Comparison of ENCODE assay signal across 9 mouse cellular contexts in the genomic region with DNA sequence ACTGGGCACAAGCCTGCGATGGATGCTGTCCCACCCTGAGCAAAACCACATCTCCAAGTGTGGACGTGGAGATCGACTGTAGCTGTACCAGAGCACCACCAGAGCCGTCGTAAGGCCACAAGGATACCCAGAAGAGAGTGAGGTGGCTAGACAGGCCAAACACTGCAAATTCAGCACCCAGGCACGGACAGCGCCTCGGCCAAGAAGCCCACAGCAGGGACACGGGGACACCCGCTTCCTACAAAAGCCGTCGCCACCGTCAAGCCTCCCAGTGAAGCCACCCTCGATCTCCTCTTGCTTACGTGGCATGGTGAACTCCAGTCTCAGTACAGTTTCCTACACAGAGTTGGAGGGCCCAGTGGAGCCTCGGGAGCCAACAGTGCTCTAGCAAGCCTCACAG. TPM values are rescaled to one million over a fixed set of nuclear protein-coding genes. Genes with fewer than 3 reads are reported as not detected.
DNase-seq lines count a peak whose midpoint lies in the region; ATAC-seq and TF ChIP-seq lines count a peak whose summit lies in the region.
"Had no signal": no experiment of that assay in that cellular context is flagged by ENCODE, and none has a peak within 500 bp of the region (broad histone marks: within the 10 kb centered on the region; RNA-seq: fewer than 3 reads in every experiment).

No protein-coding gene starts in this region.

- 1% methylated on average over 16 of the region's 16 CpGs for WGBS in midbrain, embryonic 10.5 days
- 2% methylated on average over 16 of the region's 16 CpGs for whole genome bisulfite sequencing in midbrain, embryonic 14.5 days
- WGBS in stomach, postnatal 0 days: 2% methylated on average over 16 of the region's 16 CpGs

- no peak for TF ChIP-seq EP300 in stomach, postnatal 0 days (optimal IDR thresholded peaks at IDR 0.05)

- no peak for TF ChIP-seq CTCF in stomach, postnatal 0 days (IDR thresholded peaks at IDR 0.05; ENCODE audit: low read depth)

- H3K9ac ChIP-seq in midbrain, embryonic 14.5 days (replicated peaks; ENCODE audit: low read length): no peak overlapping the region
- H3K9ac ChIP-seq in stomach, postnatal 0 days (ENCODE audit: low read length): no peak overlapping the region
- H3K9ac ChIP-seq: liver, embryonic 15.5 days had no signal

- peak; percentile 37 to 77 for DNase-seq in adrenal gland, adult (ENCODE audit: inconsistent age in 2 of 2, low spot score in 1 of 2)
- DNase-seq in adrenal gland, adult 8-10 months: no peak
- peak; percentile 54 for DNase-seq in midbrain, embryonic 10.5 days (ENCODE audit: low spot score)
- no peak for DNase-seq in midbrain, embryonic 14.5 days
- DNase-seq in forelimb bud, embryonic 11.5 days (ENCODE audit: low read depth, low spot score): peak; percentile 73
- peak; percentile 69 for DNase-seq in stomach, postnatal 0 days (ENCODE audit: low spot score)
- no peak for DNase-seq in cerebellum, adult 18-20 months
- no peak for DNase-seq in frontal cortex, postnatal 36 days (ENCODE audit: low spot score in 2 of 2)

- H3K36me3 ChIP-seq in midbrain, embryonic 10.5 days: peaks cover 10% of the 10 kb centered on the region
- H3K36me3 ChIP-seq in midbrain, embryonic 14.5 days (ENCODE audit: control insufficient read depth, insufficient read depth, low read length): peaks cover 10% of the 10 kb centered on the region; the same call in 1 of the 2 replicates
- no peaks in the 10 kb centered on the region for H3K36me3 ChIP-seq in stomach, postnatal 0 days (ENCODE audit: control insufficient read depth, insufficient read depth, low read length)

- no peak overlapping the region for H3K27ac ChIP-seq in midbrain, embryonic 10.5 days (replicated peaks)
- H3K27ac ChIP-seq in midbrain, embryonic 14.5 days (replicated peaks; ENCODE audit: low read depth, low read length): no peak overlapping the region
- H3K27ac ChIP-seq in stomach, postnatal 0 days (replicated peaks): no peak overlapping the region
- H3K27ac ChIP-seq: liver, embryonic 15.5 days had no signal

- no peak overlapping the region for H3K4me3 ChIP-seq in midbrain, embryonic 10.5 days
- H3K4me3 ChIP-seq in midbrain, embryonic 14.5 days (replicated peaks; ENCODE audit: low read depth, low read length): no peak overlapping the region
- no peak overlapping the region for H3K4me3 ChIP-seq in stomach, postnatal 0 days (ENCODE audit: low read depth, low read length)
- H3K4me3 ChIP-seq: liver, embryonic 15.5 days had no signal

- H3K4me2 ChIP-seq in midbrain, embryonic 14.5 days (ENCODE audit: low read length): no peak overlapping the region
- no peak overlapping the region for H3K4me2 ChIP-seq in stomach, postnatal 0 days (replicated peaks; ENCODE audit: low read depth)
- H3K4me2 ChIP-seq: liver, embryonic 15.5 days had no signal

- no peak for ATAC-seq in midbrain, embryonic 14.5 days (ENCODE audit: low FRiP score, low TSS enrichment)
- ATAC-seq in stomach, postnatal 0 days (ENCODE audit: low FRiP score, low TSS enrichment): no peak

- H3K4me1 ChIP-seq in midbrain, embryonic 10.5 days: peaks cover 43% of the 10 kb centered on the region
- H3K4me1 ChIP-seq in midbrain, embryonic 14.5 days (ENCODE audit: control insufficient read depth, insufficient read depth, low read length): peaks cover 12% of the 10 kb centered on the region
- H3K4me1 ChIP-seq in stomach, postnatal 0 days (replicated peaks; ENCODE audit: control insufficient read depth, insufficient read depth): no peaks in the 10 kb centered on the region

- peaks cover 87% of the 10 kb centered on the region for H3K27me3 ChIP-seq in midbrain, embryonic 10.5 days (ENCODE audit: low read depth, poor library complexity, severe bottlenecking)
- peaks cover 83% of the 10 kb centered on the region for H3K27me3 ChIP-seq in midbrain, embryonic 14.5 days (ENCODE audit: control insufficient read depth, insufficient read depth, low read length)
- H3K27me3 ChIP-seq in stomach, postnatal 0 days (ENCODE audit: control insufficient read depth, insufficient read depth, low read length): peaks cover 56% of the 10 kb centered on the region

- no peaks in the 10 kb centered on the region for H3K9me3 ChIP-seq in midbrain, embryonic 10.5 days (replicated peaks)
- H3K9me3 ChIP-seq in midbrain, embryonic 14.5 days (ENCODE audit: control insufficient read depth, low read length): no peaks in the 10 kb centered on the region
- no peaks in the 10 kb centered on the region for H3K9me3 ChIP-seq in stomach, postnatal 0 days (ENCODE audit: control insufficient read depth, low read length)
- H3K9me3 ChIP-seq: liver, embryonic 15.5 days had no signal

RNA-seq across cellular contexts. Expression of a gene that starts 3.0 kb away (rescaled TPM):
- total RNA-seq in adrenal gland, adult 8-10 months (2022): 1 to 10 TPM in 2 of 4 experiments, under 1 TPM in 1, not detected in 1; 0.48 to 6.4 (median 4.0) TPM
- polyA plus RNA-seq in midbrain, embryonic 10.5 days (2016; fragmentation: Nextera tagmentation; extraction: Ambion mirVana): 0.35 and 0.49 TPM in 2 replicates
- polyA plus RNA-seq in midbrain, embryonic 14.5 days (2014; fragmentation: Nextera tagmentation; extraction: Ambion mirVana): not detected in 2 replicates
- polyA plus RNA-seq in stomach, postnatal 0 days (2015; fragmentation: Nextera tagmentation; extraction: Ambion mirVana): not detected in 2 replicates
- polyA plus RNA-seq: liver, embryonic 15.5 days had no signal

RNA-seq across cellular contexts. Expression of a gene that starts 32.2 kb away (rescaled TPM):
- total RNA-seq in adrenal gland, adult 8-10 months (2022): 10 to 100 TPM; 25.2 to 28.7 (median 26.6) TPM
- 21.0 and 21.3 TPM in 2 replicates for polyA plus RNA-seq in midbrain, embryonic 10.5 days (2016; fragmentation: Nextera tagmentation; extraction: Ambion mirVana)
- 11.9 and 15.5 TPM in 2 replicates for polyA plus RNA-seq in midbrain, embryonic 14.5 days (2014; fragmentation: Nextera tagmentation; extraction: Ambion mirVana)
- polyA plus RNA-seq in stomach, postnatal 0 days (2015; fragmentation: Nextera tagmentation; extraction: Ambion mirVana): 10.7 and 11.2 TPM in 2 replicates

Comparison
In these comparisons a context has a peak if more than half of its experiments do, and no peak if none do; other contexts are left out.
1. DNase-seq: peak in adrenal gland, adult (2 of 2), midbrain, embryonic 10.5 days (single experiment), forelimb bud, embryonic 11.5 days (single experiment) and stomach, postnatal 0 days (single experiment); none in adrenal gland, adult 8-10 months (single experiment), midbrain, embryonic 14.5 days (single experiment), cerebellum, adult 18-20 months (0 of 2) and frontal cortex, postnatal 36 days (0 of 2).